Mouse (Mus musculus): ENCODE data around the gene Tfb1m. TPM values are rescaled to one million over a fixed set of nuclear protein-coding genes. Genes with fewer than 3 reads are reported as not detected.

Gene Tfb1m
- polyA plus RNA-seq (2015; fragmentation: Nextera tagmentation; extraction: Ambion mirVana), result 17.7 and 18.4 TPM in 2 replicates

GRCm38 (mm10) chr17:3557331-3558311, at the start of gene Tfb1m:
Tfb1m (minus strand) TSS chr17:3557781.
- ATAC-seq, result peak; percentile 100
- H3K27ac ChIP-seq, result peak within 1 kb of the TSS; percentile 92
- peak within 1 kb of the TSS; percentile 57 for H3K4me2 ChIP-seq (replicated peaks)

DNA sequence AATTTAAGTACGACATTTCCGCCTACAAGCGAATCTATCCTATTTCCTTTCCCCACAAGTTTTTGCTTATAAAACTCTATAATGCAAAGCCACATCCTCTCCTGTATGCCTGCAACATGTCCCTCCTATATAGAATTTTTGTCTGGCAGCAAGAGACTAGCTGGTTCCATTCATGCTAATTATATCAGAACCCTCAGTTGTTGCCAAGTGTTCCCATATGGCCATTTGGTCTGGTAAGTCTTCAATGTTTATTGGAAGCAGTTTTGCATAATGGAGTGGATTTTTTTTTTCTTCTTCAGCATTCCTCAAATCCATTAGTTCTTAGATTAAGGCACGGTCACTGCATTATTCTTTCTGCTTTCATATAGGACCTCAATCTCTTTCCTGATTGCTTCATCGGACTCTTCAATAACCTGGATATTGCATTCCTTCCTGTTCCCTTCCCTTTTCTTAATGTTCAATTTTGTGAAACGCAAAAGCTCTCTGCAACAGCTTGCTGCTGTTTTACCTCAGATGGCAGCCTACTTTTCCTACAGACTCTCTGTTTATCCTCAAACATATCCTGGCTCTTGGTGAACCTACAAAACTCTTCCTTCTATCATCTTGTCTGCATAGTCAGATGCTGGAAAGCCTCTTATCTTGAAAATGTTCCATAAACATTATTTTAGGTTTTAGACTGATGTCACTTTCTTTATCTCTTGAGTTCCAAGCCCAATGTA, 45.5 kb upstream of the Tfb1m start:
- Histone ChIP-seq H3K9me3 (no peaks in the 10 kb centered on the region), H3K4me2 (replicated peaks) (no peak overlapping the region), H3K4me3 (replicated peaks) (no peak overlapping the region), H3K36me3 (no peaks in the 10 kb centered on the region), H3K27me3 (replicated peaks) (no peaks in the 10 kb centered on the region), H3K27ac (no peak overlapping the region), H3K9ac (no peak overlapping the region), H3K4me1 (replicated peaks) (no peaks in the 10 kb centered on the region)
- no peak for ATAC-seq
- WGBS, result 69% methylated on average over 6 of the region's 6 CpGs

More at GRCm38 (mm10) chr17:3557331-3558311, at the start of gene Tfb1m:
- Histone ChIP-seq H3K4me1 (replicated peaks) (0 out of 2 replicates have a peak, but pooled peaks cover 3% of the 10 kb centered on the region), H3K27me3 (replicated peaks) (no peaks in the 10 kb centered on the region), H3K4me3 (replicated peaks) (peak within 1 kb of the TSS; percentile 71), H3K9ac (peak within 1 kb of the TSS; percentile 49), H3K9me3 (no peaks in the 10 kb centered on the region), H3K36me3 (no peaks in the 10 kb centered on the region)
- under 1% methylated on average over 60 of the region's 60 CpGs for WGBS

DNA sequence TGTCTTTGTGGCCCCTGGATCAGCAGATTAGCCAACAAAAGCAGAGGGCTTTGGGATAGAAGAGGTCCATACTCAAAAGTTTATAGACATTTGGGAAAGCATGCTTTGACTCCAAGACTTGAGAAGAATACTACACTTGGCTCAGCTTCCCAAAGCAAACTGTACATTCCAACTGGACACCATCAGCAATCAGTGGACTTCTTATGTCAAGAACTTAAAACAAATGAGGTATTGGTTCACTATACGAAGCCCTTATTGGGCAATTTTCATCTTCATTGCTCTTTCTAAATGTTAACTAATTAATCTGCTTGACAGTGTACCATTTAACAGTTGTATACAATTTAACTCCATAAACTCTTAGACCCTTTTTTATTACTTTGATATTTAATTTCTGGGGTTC, 40.8 kb upstream of the Tfb1m start:
- ATAC-seq, result no peak
- Histone ChIP-seq H3K27ac (no peak overlapping the region), H3K9ac (no peak overlapping the region), H3K4me1 (replicated peaks) (no peaks in the 10 kb centered on the region), H3K9me3 (no peaks in the 10 kb centered on the region), H3K36me3 (no peaks in the 10 kb centered on the region), H3K27me3 (replicated peaks) (no peaks in the 10 kb centered on the region), H3K4me3 (replicated peaks) (no peak overlapping the region), H3K4me2 (replicated peaks) (no peak overlapping the region)
- WGBS, result 70% methylated on average over 1 of the region's 1 CpGs

- Histone ChIP-seq H3K9me3 (no peaks in the 10 kb centered on the region), H3K27me3 (replicated peaks) (no peaks in the 10 kb centered on the region), H3K4me2 (replicated peaks) (no peak overlapping the region), H3K4me3 (replicated peaks) (no peak overlapping the region), H3K9ac (no peak overlapping the region), H3K4me1 (replicated peaks) (no peaks in the 10 kb centered on the region), H3K36me3 (no peaks in the 10 kb centered on the region), H3K27ac (no peak overlapping the region)
- WGBS, result 86% methylated on average over 1 of the region's 1 CpGs
- ATAC-seq, result no peak
These were observed 40.3 kb upstream of the Tfb1m start for GRCm38 (mm10) chr17:3597866-3598265.

DNA sequence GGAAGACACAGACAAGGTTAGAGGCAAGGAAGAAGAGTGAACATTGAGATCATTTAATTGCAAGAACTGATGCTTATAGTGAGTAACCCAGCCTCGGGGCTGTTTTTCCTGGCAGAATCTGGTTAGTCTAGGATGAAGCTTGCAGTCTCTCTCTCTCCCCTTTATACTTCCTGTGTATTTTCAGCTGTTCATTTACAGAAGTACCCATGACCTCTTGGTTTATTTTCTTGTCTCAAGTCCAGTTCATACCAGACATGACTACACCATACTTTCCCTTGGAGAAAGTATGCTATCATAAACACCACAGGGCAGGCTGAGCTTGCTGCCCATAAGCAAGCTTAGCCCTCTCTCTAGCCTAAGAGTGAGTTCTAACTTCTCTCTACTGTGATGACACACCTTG, 39.5 kb upstream of the Tfb1m start:
- 36% methylated on average over 1 of the region's 1 CpGs for WGBS
- H3K27ac ChIP-seq, result no peak overlapping the region

DNA sequence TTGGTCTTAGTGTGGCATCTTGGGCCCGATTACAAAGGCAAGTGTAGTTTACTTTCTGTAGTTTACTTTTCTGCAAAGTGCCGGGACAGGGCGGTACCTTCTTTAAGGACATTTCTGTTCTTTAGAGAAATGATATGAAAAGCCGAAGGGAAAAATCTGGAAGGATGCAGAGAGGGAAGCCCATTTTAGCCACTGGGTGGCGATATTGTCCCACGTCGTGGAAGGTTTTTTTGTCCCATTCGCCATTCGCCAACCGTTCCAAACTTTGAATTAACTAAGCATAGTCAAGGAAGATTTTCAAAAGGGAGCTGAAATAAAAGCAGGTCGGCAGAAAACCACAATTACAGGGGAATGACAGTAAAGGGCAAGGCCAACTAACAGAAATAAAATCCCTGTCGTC, 13.3 kb upstream of the Tfb1m start:
- H3K36me3 ChIP-seq, result no peaks in the 10 kb centered on the region
- H3K27ac ChIP-seq, result no peak overlapping the region
- no peaks in the 10 kb centered on the region for H3K27me3 ChIP-seq (replicated peaks)
- no peaks in the 10 kb centered on the region for H3K9me3 ChIP-seq
- H3K4me2 ChIP-seq (replicated peaks), result peak overlapping the region; percentile 20
- no peaks in the 10 kb centered on the region for H3K4me1 ChIP-seq (replicated peaks)
- ATAC-seq, result peak; percentile 31; the same call in 1 of the 2 replicates
- H3K4me3 ChIP-seq (replicated peaks), result no peak overlapping the region
- no peak overlapping the region for H3K9ac ChIP-seq
- WGBS, result 2% methylated on average over 12 of the region's 12 CpGs

More for the DNA sequence above, 39.5 kb upstream of the Tfb1m start:
- no peaks in the 10 kb centered on the region for H3K9me3 ChIP-seq
- no peaks in the 10 kb centered on the region for H3K27me3 ChIP-seq (replicated peaks)
- no peak overlapping the region for H3K4me2 ChIP-seq (replicated peaks)
- H3K4me1 ChIP-seq (replicated peaks), result no peaks in the 10 kb centered on the region
- no peak for ATAC-seq
- H3K36me3 ChIP-seq, result no peaks in the 10 kb centered on the region
- H3K4me3 ChIP-seq (replicated peaks), result no peak overlapping the region
- no peak overlapping the region for H3K9ac ChIP-seq

- no peaks in the 10 kb centered on the region for H3K27me3 ChIP-seq (replicated peaks)
- H3K9ac ChIP-seq, result no peak overlapping the region
- H3K9me3 ChIP-seq, result no peaks in the 10 kb centered on the region
- no peak overlapping the region for H3K4me3 ChIP-seq (replicated peaks)
- no peak overlapping the region for H3K27ac ChIP-seq
- H3K36me3 ChIP-seq, result no peaks in the 10 kb centered on the region
- WGBS, result 44% methylated on average over 8 of the region's 8 CpGs
- no peak for ATAC-seq
- H3K4me1 ChIP-seq (replicated peaks), result no peaks in the 10 kb centered on the region
- H3K4me2 ChIP-seq (replicated peaks), result no peak overlapping the region
These were observed 4.8 kb upstream of the Tfb1m start for GRCm38 (mm10) chr17:3562405-3562804.

- no peak overlapping the region for H3K27ac ChIP-seq
- H3K4me2 ChIP-seq (replicated peaks), result no peak overlapping the region
- H3K36me3 ChIP-seq, result no peaks in the 10 kb centered on the region
- H3K27me3 ChIP-seq (replicated peaks), result no peaks in the 10 kb centered on the region
- no peak for ATAC-seq
- no peak overlapping the region for H3K4me3 ChIP-seq (replicated peaks)
- H3K9ac ChIP-seq, result no peak overlapping the region
- 76% methylated on average over 3 of the region's 3 CpGs for WGBS
- 0 out of 2 replicates have a peak, but pooled peaks cover 3% of the 10 kb centered on the region for H3K4me1 ChIP-seq (replicated peaks)
- H3K9me3 ChIP-seq, result no peaks in the 10 kb centered on the region
These were observed 3.0 kb upstream of the Tfb1m start for GRCm38 (mm10) chr17:3560534-3560933.

- Histone ChIP-seq H3K9me3 (no peaks in the 10 kb centered on the region), H3K27ac (peak overlapping the region; percentile 45), H3K27me3 (replicated peaks) (no peaks in the 10 kb centered on the region), H3K4me3 (replicated peaks) (peak overlapping the region; percentile 71), H3K4me1 (replicated peaks) (0 out of 2 replicates have a peak, but pooled peaks cover 3% of the 10 kb centered on the region), H3K9ac (no peak overlapping the region), H3K4me2 (replicated peaks) (peak overlapping the region; percentile 51), H3K36me3 (no peaks in the 10 kb centered on the region)
- 80% methylated on average over 9 of the region's 9 CpGs for WGBS
- ATAC-seq, result no peak
These were observed 832 bp upstream of the Tfb1m start for GRCm38 (mm10) chr17:3558356-3558870.

- Histone ChIP-seq H3K27ac (no peak overlapping the region), H3K9ac (no peak overlapping the region), H3K4me3 (replicated peaks) (no peak overlapping the region), H3K9me3 (no peaks in the 10 kb centered on the region), H3K36me3 (no peaks in the 10 kb centered on the region), H3K27me3 (replicated peaks) (no peaks in the 10 kb centered on the region), H3K4me2 (replicated peaks) (peak overlapping the region; percentile 57), H3K4me1 (replicated peaks) (0 out of 2 replicates have a peak, but pooled peaks cover 3% of the 10 kb centered on the region)
- 39% methylated on average over 1 of the region's 1 CpGs for whole genome bisulfite sequencing
- ATAC-seq, result peak; percentile 5
These were observed 1.3 kb downstream of the Tfb1m start for GRCm38 (mm10) chr17:3556251-3556650.

DNA sequence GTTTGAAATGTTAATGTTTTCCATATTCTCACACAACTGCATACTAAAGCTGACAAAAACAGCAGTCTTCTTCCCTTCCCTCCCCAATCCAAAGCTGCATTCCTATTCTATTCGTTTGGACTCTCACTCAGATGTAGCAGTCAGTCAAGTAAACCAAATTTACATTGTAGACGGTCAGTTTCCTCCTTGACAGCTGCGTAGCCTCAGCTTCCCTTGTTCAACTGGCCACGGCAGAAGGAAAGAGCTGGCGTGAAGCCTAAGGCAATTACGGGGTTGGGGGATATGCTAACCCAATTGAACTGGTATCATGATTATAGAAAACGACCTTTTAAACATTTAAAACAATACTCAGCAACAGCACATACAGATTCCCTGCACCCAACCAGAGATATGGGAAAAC, 9.9 kb downstream of the Tfb1m start:
- Histone ChIP-seq H3K36me3 (no peaks in the 10 kb centered on the region), H3K4me3 (replicated peaks) (no peak overlapping the region), H3K9me3 (no peaks in the 10 kb centered on the region), H3K27ac (no peak overlapping the region), H3K4me2 (replicated peaks) (no peak overlapping the region), H3K27me3 (replicated peaks) (no peaks in the 10 kb centered on the region), H3K9ac (no peak overlapping the region), H3K4me1 (replicated peaks) (no peaks in the 10 kb centered on the region)
- 60% methylated on average over 7 of the region's 7 CpGs for WGBS
- ATAC-seq, result no peak

GRCm38 (mm10) chr17:3541033-3541432, 16.5 kb downstream of the Tfb1m start:
- no peaks in the 10 kb centered on the region for H3K4me1 ChIP-seq (replicated peaks)
- no peaks in the 10 kb centered on the region for H3K36me3 ChIP-seq
- H3K27ac ChIP-seq, result no peak overlapping the region
- no peaks in the 10 kb centered on the region for H3K27me3 ChIP-seq (replicated peaks)
- ATAC-seq, result no peak
- H3K4me2 ChIP-seq (replicated peaks), result no peak overlapping the region
- no peak overlapping the region for H3K4me3 ChIP-seq (replicated peaks)
- no peak overlapping the region for H3K9ac ChIP-seq
- 81% methylated on average over 5 of the region's 5 CpGs for WGBS
- no peaks in the 10 kb centered on the region for H3K9me3 ChIP-seq
